Mouse (Mus musculus): ENCODE data around the gene Mecom.

The Mecom gene

DNA sequence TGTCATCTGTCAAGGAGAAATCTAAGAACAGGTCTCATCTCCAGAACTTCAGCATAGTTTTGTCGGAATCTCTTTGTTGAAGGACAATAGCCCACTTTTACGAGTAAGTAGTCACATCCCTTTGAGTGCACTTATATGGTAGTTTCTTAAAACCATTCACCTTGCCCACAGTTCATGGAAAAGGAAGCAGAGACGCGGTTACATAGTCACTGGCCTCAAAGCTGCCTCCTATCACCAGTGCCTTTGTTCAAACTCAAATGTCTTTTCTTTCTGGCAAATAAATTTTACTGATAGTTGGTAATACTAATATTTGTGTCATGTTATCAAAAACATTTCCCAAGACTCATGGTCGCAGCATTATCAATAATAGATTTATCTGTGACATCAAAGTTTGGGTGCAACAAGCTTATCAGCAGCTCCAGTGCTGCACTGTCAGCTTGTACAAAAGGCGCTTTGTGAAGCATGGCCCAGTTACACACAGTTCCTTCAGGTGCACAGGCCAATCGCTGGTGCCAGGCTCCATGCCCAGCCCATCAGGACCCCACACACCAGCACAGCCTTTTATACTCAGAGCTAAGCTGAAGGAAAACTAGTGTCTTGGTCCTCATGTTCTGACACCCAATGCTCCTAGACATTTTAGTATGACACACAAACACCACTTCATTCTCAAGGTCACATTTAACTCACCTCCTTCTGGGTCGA is 399.3 kb downstream of the Mecom start:
- no peak for DNase-seq (ENCODE audit: low spot score in 2 of 2)

GRCm38 (mm10) chr3:30145051-30145450 is 402.8 kb downstream of the Mecom start:
- DNase-seq (ENCODE audit: low spot score in 2 of 2) = no peak

DNA sequence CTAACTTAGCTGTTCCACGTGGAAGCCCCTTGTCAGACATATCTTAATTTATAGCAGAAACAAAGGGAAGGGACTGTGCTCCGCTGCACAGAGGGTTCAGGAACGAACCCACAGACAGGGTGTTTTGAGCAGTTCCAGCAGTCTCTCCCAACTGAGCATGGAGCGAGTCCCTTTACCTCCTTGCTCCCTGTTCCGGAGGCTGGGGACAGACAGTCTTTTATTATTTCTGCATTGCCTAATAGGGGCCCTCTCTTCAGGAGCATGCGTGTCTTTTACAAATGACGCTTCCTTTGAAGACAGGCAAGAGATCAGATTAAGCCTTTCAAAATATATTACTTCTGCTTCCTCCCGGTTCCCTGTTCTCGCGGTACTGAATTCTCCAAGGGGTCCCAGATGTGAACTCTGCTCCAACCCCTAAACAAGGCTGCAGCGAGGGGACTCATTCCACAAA is 403.8 kb downstream of the Mecom start:
- DNase-seq (ENCODE audit: low spot score in 2 of 2) = no peak

DNA sequence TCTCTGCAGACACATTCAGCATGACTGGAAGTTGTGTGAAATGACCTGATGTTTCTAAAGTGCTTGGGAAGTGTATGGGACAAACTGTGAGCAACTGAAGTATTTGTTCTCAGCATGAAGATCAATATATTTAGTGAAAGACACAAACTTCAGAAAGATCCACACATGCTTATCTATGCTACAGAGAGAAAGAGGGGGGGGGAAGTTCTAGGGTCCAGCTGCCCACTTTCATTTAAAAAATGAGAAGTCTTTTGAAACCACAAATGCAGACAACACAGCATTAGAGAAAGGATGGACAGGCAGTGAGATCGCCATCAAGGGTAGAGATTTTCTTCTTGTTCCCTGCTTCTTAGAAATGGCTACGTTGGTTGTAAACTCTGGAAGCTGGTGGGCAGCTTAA is 404.4 kb downstream of the Mecom start:
- DNase-seq (ENCODE audit: low spot score in 2 of 2) = no peak

DNA sequence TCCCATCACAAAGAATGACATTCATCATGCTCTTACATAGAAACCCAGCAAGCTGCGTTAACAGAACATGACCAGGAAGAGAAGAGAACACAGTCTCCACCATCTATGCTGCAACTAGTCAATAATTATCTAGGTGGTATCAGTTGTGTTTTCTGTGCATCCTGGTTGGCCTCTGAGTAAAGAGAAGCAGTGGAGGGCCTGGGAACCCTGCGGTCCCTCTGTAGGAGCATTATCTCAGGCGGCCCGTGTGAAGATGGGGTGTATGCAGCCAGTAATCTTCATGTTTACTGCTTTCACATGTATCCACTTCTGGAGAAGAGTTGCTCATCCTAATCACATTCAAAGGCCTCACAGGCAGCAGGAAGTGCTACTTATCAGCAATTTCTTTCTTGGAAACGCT is 407.5 kb downstream of the Mecom start:
- DNase-seq (ENCODE audit: low spot score in 2 of 2) = no peak

DNA sequence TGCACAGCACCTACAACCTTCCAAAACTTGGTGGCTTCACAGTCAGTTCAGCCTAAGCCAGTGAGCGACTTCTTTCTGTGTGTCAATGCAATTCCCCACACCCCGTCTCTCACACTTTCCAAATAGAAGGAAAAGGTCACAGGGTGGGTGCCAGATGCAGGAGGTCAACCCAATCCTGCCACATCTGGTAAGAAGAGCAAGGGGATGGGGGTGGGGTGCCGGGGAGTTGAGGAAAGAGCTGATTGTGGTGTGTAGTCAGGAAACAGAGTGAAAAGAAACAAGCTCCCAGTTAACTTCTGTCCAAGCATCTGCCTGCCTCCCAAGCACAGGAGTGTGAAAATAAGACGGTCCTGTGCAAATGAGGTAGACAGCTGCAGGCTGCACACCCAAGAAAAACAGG is 408.1 kb downstream of the Mecom start:
- DNase-seq (ENCODE audit: low spot score in 2 of 2) = no peak

DNA sequence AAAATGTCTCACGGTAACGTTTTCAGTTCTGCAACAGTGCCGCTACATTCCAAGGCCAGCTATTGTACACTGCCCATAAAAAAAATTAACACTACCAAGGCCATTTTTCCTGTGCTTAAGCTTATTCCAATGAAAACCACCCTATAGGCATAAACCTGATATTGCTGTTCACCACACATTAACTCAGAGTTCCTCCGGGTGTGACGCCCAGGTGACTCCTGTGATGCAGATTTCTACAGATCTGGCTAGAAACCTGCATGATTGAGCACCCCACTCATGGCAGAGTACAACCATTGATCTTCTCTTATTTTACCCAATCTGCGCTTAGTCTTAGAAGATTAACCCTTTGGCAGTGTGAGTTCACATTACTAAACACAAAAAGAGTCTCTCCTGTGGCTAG is 409.2 kb downstream of the Mecom start:
- DNase-seq (ENCODE audit: low spot score in 2 of 2) = no peak

- no peak for DNase-seq (ENCODE audit: low spot score in 2 of 2)
Observed at GRCm38 (mm10) chr3:30135857-30136256, 412.0 kb downstream of the Mecom start.

- DNase-seq (ENCODE audit: low spot score in 2 of 2) = no peak
Observed at GRCm38 (mm10) chr3:30135119-30135518, 412.7 kb downstream of the Mecom start.

DNA sequence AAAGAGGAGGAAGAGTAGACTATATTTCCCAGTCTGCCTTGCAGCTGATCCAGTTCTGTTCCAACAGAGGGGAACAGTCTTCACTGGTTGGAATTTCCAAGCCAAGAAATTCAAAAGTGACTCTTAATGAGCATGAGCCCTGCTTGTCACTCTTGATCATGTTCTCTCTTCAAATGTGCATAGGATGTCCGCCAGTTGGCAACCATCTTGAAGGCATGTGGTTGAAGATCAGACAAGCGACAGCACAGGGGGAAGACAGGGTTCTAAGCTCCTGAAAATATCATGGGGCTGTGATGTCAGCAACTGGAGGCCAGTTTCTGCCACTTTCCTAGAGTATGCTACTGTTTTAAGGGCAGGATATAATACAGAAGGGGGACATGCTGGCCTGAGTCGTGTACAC is 414.8 kb downstream of the Mecom start:
- DNase-seq (ENCODE audit: low spot score in 2 of 2) = no peak

- DNase-seq (ENCODE audit: low spot score in 2 of 2) = no peak
Observed at GRCm38 (mm10) chr3:30132370-30132769, 415.4 kb downstream of the Mecom start.

GRCm38 (mm10) chr3:30130495-30130894 is 417.3 kb downstream of the Mecom start:
- no peak for DNase-seq (ENCODE audit: low spot score in 2 of 2)

- no peak for DNase-seq (ENCODE audit: low spot score in 2 of 2)
Observed at GRCm38 (mm10) chr3:30122618-30123017, 425.2 kb downstream of the Mecom start.

DNA sequence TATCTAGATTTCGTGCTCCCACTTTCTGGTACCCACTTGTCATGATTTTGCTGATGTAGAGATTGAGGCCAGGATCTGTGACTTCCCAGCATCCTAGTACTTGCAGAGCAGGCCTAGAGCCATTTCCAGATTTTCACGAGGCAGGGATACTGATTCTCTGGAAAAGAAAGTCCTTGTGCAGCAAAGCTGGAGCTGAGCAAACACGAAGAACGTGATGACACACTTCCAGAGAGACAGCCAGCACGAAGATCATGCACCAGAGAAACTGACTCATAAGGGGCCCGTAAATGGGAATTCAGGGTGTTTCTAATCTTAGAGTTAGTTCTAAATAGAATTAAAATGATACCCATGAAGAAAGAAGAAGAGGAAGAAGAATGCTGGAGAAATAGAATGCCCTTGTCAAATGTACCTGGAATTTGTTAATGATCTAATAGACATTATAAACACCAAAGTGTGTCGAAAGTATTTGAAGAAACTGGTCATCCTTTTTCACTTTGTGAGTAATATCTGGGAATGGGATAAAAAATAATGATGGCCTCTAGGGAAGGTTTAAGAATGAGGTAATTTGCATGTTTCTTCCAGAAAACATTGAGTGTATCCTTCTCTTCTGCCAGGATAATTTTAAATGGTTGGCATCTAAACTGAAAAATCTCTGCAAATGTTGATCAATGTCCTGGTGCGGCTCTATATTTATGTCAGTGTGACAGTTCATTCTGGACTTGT is 426.9 kb downstream of the Mecom start:
- no peak for DNase-seq (ENCODE audit: low spot score in 2 of 2)

DNA sequence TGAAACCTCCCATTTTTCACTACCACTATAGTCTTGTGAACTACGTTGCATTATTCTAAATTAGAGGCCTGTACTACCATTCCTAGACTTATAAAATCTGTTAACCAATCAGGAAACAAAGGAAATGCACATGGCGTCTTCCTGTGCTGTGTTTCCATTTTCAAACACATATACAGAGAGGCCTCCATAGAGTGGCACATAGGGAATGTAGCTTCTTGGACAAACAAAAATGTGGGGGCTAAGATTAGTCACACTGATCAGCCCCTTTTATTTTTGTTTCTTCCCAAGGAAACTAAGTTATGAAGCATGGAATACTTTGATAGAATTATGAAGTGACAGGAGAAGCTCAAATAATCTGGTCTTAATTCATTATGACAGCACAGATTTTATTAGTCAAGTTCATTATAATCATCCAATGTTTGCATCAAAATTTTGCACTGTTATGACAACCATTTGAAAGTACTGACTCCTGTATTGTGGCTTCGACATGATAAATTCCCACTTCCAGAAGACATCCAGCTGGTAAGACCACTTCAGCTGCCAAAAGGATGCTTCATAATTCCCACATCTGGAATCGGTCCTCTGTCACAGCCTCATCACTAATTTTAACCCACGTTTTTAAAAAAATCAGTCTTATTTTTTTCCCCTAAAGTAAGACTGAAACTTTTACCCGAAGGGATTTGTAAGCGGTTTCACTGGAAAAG is 429.1 kb downstream of the Mecom start:
- DNase-seq (ENCODE audit: low spot score in 2 of 2) = no peak

DNA sequence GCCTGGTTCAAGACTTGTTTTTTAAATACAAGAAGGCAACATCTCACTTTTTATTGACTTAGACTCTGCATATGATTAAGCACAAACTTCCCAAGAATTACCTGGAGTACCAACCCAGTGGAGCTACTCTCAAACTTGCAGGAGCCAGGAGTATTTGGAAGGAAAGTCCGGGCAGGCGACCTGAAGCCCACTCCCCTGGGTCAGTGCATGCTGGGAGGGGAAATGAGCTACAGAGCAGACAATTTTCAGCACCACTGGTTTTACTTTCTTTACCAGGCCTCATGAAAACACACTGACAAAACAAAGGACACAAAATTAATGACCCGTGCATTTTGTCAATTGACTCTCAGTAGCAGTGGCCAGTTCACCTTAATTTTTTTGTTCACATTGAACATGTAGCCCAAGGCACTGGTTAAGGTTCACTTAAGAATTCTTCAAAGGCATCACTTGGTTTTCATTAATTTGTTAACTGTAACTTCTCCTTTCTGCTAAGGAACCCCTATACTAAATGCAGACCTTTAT is 434.5 kb downstream of the Mecom start:
- no peak for DNase-seq (ENCODE audit: low spot score in 2 of 2)

GRCm38 (mm10) chr3:30107945-30108670 is 439.7 kb downstream of the Mecom start:
- no peak for DNase-seq (ENCODE audit: low spot score in 2 of 2)

- DNase-seq (ENCODE audit: low spot score in 2 of 2) = no peak
Observed at GRCm38 (mm10) chr3:30106481-30106880, 441.3 kb downstream of the Mecom start.

- no peak for DNase-seq (ENCODE audit: low spot score in 2 of 2)
Observed at GRCm38 (mm10) chr3:30105859-30106258, 441.9 kb downstream of the Mecom start.

GRCm38 (mm10) chr3:30105194-30105823 is 442.5 kb downstream of the Mecom start:
- DNase-seq (ENCODE audit: low spot score in 2 of 2) = no peak

DNA sequence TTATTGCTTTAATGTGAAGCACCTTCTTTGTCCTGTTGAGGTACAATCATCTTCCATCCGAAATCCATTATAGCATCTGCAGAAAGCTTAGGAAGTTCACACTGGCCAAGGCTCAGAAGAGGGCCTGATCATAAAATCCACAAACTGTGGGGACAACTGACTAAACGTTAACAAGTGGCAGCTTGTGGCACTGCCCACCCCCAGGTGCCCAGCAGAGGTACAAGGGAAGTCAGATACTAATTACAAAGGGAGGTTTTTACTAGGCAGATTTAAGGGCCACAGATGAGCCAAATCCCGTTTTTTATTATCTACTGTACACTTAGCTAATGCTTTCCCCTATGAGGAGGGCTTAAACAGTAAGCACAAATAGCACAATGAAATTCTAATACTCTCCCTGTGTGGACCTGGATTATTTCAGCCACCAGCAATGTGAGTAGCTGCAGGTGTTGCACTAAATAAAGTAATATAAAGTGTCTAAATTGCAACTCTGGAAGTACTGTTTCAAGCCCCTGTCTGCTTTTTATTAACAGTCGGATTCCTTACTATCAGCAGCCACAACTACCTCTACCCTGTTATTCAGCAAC is 443.2 kb downstream of the Mecom start:
- no peak for DNase-seq (ENCODE audit: low spot score in 2 of 2)
